Mouse (Mus musculus): ENCODE results near the gene Olfr1055.
"Not testable (repeated sequence)": the region's sequence is repeated elsewhere in the genome, so short reads cannot be mapped to it uniquely, and the experiment has no call there.

Gene Olfr1055

DNA sequence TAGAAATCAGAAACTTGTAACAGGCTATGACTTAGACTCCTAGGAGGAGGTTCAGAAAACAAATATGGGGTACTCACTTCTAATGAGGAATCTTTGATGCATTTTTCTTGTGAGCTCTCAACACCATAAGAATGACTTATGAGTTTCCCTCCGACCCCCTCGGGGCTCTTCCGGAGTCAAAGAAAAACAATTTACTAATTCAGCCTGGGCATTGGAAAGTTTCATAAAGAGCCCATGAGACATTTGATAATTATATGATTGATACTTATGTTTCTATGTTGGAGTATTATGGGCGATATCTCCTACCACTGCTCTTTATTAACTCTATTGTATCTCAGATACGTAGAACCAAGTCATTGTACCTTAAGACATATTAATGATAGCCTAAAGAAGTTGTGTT lies at the start of gene Olfr1055:
TSS of gene Olfr1055 (minus strand) at position 101 of the 400 bp plus-strand sequence.
- DNase-seq = no peak

GRCm38 (mm10) chr2:86395114-86395513 lies 45.0 kb upstream of the Olfr1055 start:
- no peak for DNase-seq

GRCm38 (mm10) chr2:86388461-86388860 lies 38.4 kb upstream of the Olfr1055 start, which contains the start of gene Olfr1058:
Gene Olfr1058 (minus strand): TSS chr2:86388561.
- DNase-seq = not testable (repeated sequence)

GRCm38 (mm10) chr2:86378293-86378692 lies 28.2 kb upstream of the Olfr1055 start, which contains the start of gene Olfr1057:
Gene Olfr1057 (minus strand): TSS chr2:86378393.
- DNase-seq = no peak

DNA sequence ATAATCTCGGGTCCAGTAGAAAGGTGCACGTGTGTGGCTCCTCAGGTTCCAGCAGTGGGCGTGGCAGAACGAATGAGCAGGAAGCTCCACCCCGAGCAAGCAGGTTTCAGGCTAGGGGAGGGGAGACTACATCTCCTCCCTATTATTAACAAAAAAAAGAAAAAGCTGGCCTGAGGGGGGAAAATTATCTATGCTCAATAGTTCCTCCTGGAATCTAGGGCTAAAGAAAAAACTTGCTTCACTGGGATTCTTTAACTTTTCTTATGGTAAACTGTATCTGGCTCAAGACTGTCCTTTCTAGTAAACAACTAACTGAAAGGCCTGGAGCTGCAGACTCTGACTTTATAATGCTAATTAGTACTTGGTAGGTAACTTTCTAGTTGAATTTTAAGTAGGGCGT lies 16.3 kb upstream of the Olfr1055 start:
- not testable (repeated sequence) for DNase-seq

DNA sequence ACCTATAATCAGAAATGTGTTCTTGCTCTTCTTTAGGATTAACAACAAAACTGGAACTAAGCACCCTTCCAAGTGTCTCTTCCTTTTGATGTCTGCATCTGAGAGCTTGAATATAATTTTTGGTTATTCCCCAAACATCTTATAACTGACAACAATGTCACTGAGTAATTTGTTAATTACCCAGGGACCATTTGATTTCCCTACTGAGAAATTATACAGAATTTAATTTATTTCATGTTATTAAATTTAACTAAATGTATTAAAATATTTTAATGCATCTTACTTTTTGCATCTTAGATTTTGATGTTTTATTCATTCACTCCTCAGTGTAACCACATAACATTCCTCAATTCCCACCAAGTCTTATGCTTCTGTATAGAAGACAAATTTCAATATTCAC lies 12.3 kb upstream of the Olfr1055 start, which contains the start of gene Olfr1056:
TSS of gene Olfr1056 (minus strand) at position 101 of the 400 bp plus-strand sequence.
- no peak for DNase-seq

GRCm38 (mm10) chr2:86351751-86352150 lies 1.7 kb upstream of the Olfr1055 start:
- DNase-seq = not testable (repeated sequence)

DNA sequence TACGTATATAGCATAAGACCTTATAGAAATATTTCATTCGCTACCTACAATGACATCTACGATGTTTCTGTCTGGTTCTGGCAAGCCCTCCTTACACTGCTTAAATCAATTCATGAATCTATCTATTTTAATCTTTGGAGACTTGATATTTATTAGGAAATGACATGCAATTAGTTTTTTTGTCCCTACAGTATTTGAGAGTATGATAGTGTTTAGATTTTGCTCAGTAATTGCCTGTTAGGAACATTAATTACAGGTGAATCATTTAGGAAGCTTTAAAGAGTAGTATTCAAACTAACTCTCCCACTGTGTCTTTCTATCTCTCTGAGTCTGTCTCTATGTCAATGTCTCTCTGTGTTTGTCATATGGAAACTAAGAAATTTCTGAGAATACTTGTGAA lies 14.8 kb downstream of the Olfr1055 start, which contains the start of gene Olfr1054:
TSS of gene Olfr1054 (minus strand) at position 101 of the 400 bp plus-strand sequence.
- no peak for DNase-seq

DNA sequence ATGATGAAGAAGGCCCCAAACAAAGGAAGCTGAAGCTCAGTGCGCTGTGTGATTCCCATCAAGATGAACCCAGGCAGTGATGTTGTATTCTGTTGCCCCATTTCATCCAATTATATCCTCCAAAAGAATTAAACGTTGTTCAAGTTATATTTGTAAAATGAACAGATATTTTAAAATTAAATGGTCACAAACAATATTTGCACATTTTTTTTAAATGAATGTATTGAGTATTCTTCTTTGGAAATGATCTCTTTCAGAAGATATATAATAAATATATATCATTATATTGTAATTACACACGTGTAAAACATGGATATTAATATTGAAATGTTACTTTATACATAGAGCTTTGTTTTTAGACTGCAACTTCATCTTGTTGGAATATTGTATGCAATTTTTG lies 34.9 kb downstream of the Olfr1055 start, which contains the start of gene Olfr1053:
TSS of gene Olfr1053 (minus strand) at position 101 of the 400 bp plus-strand sequence.
- DNase-seq = no peak

Data from kidney, postnatal 25 days (tissue).